Mouse (Mus musculus) ES-Bruce4 (cell line): ENCODE measurements at regions not wholly inside any gene's neighbourhood (a gene's known extent, or its start where the extent isn't known, plus 50 kb on each side); places are given as distances from the start of the nearest gene placed in this dataset.

Source experiments
- CTCF ChIP-seq: IDR thresholded peaks from one replicate; pipeline ENCODE4 v1.8.1; 2011; ENCODE audit warnings: low read depth, low read length
- EP300 ChIP-seq: IDR thresholded peaks from 2 replicates; pipeline ENCODE4 v1.6.1; 2011; ENCODE audit warnings: low read depth, low read length; ENCODE audit not compliant: insufficient read depth
- POLR2A ChIP-seq: IDR thresholded peaks from one replicate; pipeline ENCODE4 v1.8.1; 2011; ENCODE audit warnings: low read length; ENCODE audit not compliant: insufficient read depth

DNA sequence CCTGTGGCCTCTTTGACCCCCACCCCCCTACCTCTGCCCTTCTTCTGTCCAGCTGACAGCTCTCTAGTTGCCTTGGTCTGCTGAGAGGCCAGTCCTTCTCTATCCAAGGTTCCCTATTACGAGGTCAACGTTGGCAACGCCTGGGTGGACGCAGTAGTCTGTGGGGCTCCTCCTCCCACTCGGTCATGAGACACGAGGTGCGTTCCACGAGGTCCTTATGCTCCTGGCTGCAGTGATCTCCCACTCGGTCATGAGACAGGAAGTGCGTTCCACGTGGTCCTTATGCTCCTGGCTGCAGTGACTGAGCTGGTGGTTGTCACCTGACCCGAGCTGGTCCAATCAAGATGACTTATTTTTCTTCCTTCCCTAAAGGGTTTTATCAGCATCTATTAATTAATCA is 220.7 kb downstream of the Prex1 start:
- TF ChIP-seq EP300 = no peak
- TF ChIP-seq CTCF = no peak
- no peak for TF ChIP-seq POLR2A
